In genomic region chr4:14205754-14206416, GRCm38 (mm10) we compare ENCODE assay signal across 23 mouse cellular contexts.
DNase-seq lines count a peak whose midpoint lies in the region; ATAC-seq and TF ChIP-seq lines count a peak whose summit lies in the region.
"Had no signal": no experiment of that assay in that cellular context is flagged by ENCODE, and none has a peak within 500 bp of the region (broad histone marks: within the 10 kb centered on the region; RNA-seq: fewer than 3 reads in every experiment).

No protein-coding gene starts in this region.

- no peak for TF ChIP-seq CTCF in hindbrain, postnatal 0 days (IDR thresholded peaks at IDR 0.05; ENCODE audit: low read depth)
- TF ChIP-seq CTCF in midbrain, postnatal 0 days (IDR thresholded peaks at IDR 0.05): no peak

- no peak for ATAC-seq in hindbrain, embryonic 14.5 days (ENCODE audit: low FRiP score)
- ATAC-seq in hindbrain, embryonic 12.5 days (ENCODE audit: low FRiP score): no peak
- no peak for ATAC-seq in hindbrain, postnatal 0 days
- no peak for ATAC-seq in midbrain, postnatal 0 days (ENCODE audit: low FRiP score)

- no peak overlapping the region for H3K4me2 ChIP-seq in hindbrain, embryonic 14.5 days (replicated peaks)
- H3K4me2 ChIP-seq in hindbrain, embryonic 12.5 days (replicated peaks): no peak overlapping the region
- peak overlapping the region; percentile 11; the same call in 1 of the 2 replicates for H3K4me2 ChIP-seq in hindbrain, postnatal 0 days (ENCODE audit: low read depth, low read length)
- H3K4me2 ChIP-seq in midbrain, postnatal 0 days (ENCODE audit: low read depth, low read length, poor library complexity, severe bottlenecking): no peak overlapping the region; the same call in 1 of the 2 replicates
- H3K4me2 ChIP-seq: heart, embryonic 15.5 days; liver, embryonic 15.5 days; lung, embryonic 15.5 days had no signal

- no peak overlapping the region for H3K4me3 ChIP-seq in hindbrain, embryonic 14.5 days (replicated peaks; ENCODE audit: low read length)
- H3K4me3 ChIP-seq in hindbrain, embryonic 12.5 days: no peak overlapping the region
- H3K4me3 ChIP-seq in hindbrain, postnatal 0 days (ENCODE audit: low read length): no peak overlapping the region
- H3K4me3 ChIP-seq in midbrain, postnatal 0 days (ENCODE audit: low read depth, low read length): no peak overlapping the region
- H3K4me3 ChIP-seq: heart, embryonic 15.5 days; layer of hippocampus, adult 2 months; limb, embryonic 10.5 days; liver, embryonic 15.5 days; lung, embryonic 15.5 days had no signal

- no peak overlapping the region for H3K9ac ChIP-seq in hindbrain, embryonic 14.5 days
- no peak overlapping the region for H3K9ac ChIP-seq in hindbrain, embryonic 12.5 days
- H3K9ac ChIP-seq in hindbrain, postnatal 0 days (replicated peaks; ENCODE audit: low read length): no peak overlapping the region
- no peak overlapping the region for H3K9ac ChIP-seq in midbrain, postnatal 0 days (replicated peaks; ENCODE audit: low read length, poor library complexity, severe bottlenecking)
- H3K9ac ChIP-seq: heart, embryonic 15.5 days; liver, embryonic 15.5 days; lung, embryonic 15.5 days had no signal

- no peaks in the 10 kb centered on the region for H3K36me3 ChIP-seq in hindbrain, embryonic 14.5 days (replicated peaks; ENCODE audit: control insufficient read depth, insufficient read depth)
- no peaks in the 10 kb centered on the region for H3K36me3 ChIP-seq in hindbrain, embryonic 12.5 days
- no peaks in the 10 kb centered on the region for H3K36me3 ChIP-seq in hindbrain, postnatal 0 days (ENCODE audit: insufficient read depth, low read length)
- no peaks in the 10 kb centered on the region for H3K36me3 ChIP-seq in midbrain, postnatal 0 days (ENCODE audit: insufficient read depth, low read length)
- H3K36me3 ChIP-seq: heart, embryonic 15.5 days; limb, embryonic 10.5 days; liver, embryonic 15.5 days; lung, embryonic 15.5 days had no signal

- H3K27me3 ChIP-seq in hindbrain, embryonic 14.5 days (ENCODE audit: control insufficient read depth, insufficient read depth, low read length): no peaks in the 10 kb centered on the region
- no peaks in the 10 kb centered on the region for H3K27me3 ChIP-seq in hindbrain, embryonic 12.5 days
- H3K27me3 ChIP-seq in hindbrain, postnatal 0 days (ENCODE audit: insufficient read depth, low read length): no peaks in the 10 kb centered on the region
- no peaks in the 10 kb centered on the region for H3K27me3 ChIP-seq in midbrain, postnatal 0 days (ENCODE audit: insufficient read depth, low read length)
- H3K27me3 ChIP-seq: heart, embryonic 15.5 days; liver, embryonic 15.5 days; lung, embryonic 15.5 days had no signal

- H3K4me1 ChIP-seq in hindbrain, embryonic 14.5 days (replicated peaks; ENCODE audit: control insufficient read depth, insufficient read depth, low read length): peaks cover 10% of the 10 kb centered on the region; the same call in 1 of the 2 replicates
- peaks cover 5% of the 10 kb centered on the region; the same call in 1 of the 2 replicates for H3K4me1 ChIP-seq in hindbrain, embryonic 12.5 days
- no peaks in the 10 kb centered on the region for H3K4me1 ChIP-seq in hindbrain, postnatal 0 days (ENCODE audit: insufficient read depth, low read length)
- H3K4me1 ChIP-seq in midbrain, postnatal 0 days (ENCODE audit: insufficient read depth, low read length): no peaks in the 10 kb centered on the region
- H3K4me1 ChIP-seq: heart, embryonic 15.5 days; liver, embryonic 15.5 days; lung, embryonic 15.5 days had no signal

- H3K9me3 ChIP-seq in hindbrain, embryonic 14.5 days (ENCODE audit: control insufficient read depth, low read length): no peaks in the 10 kb centered on the region
- H3K9me3 ChIP-seq in hindbrain, embryonic 12.5 days (replicated peaks): no peaks in the 10 kb centered on the region
- H3K9me3 ChIP-seq in hindbrain, postnatal 0 days (ENCODE audit: low read length): no peaks in the 10 kb centered on the region
- no peaks in the 10 kb centered on the region for H3K9me3 ChIP-seq in midbrain, postnatal 0 days (ENCODE audit: low read length)
- H3K9me3 ChIP-seq: heart, embryonic 15.5 days; limb, embryonic 10.5 days; liver, embryonic 15.5 days; lung, embryonic 15.5 days had no signal

- WGBS in hindbrain, embryonic 14.5 days: 38% methylated on average over 10 of the region's 10 CpGs
- WGBS in hindbrain, embryonic 12.5 days: 49% methylated on average over 10 of the region's 10 CpGs
- 32% methylated on average over 10 of the region's 10 CpGs for WGBS in hindbrain, postnatal 0 days
- 19% methylated on average over 10 of the region's 10 CpGs for WGBS in midbrain, postnatal 0 days

- peak overlapping the region; percentile 39 for H3K27ac ChIP-seq in hindbrain, embryonic 14.5 days
- no peak overlapping the region for H3K27ac ChIP-seq in hindbrain, embryonic 12.5 days
- H3K27ac ChIP-seq in hindbrain, postnatal 0 days: no peak overlapping the region
- 0 out of 2 replicates have a peak overlapping the region, but pooled peaks have one; percentile 3 for H3K27ac ChIP-seq in midbrain, postnatal 0 days (ENCODE audit: low read depth, low read length)
- H3K27ac ChIP-seq: heart, embryonic 15.5 days; layer of hippocampus, adult 2 months; limb, embryonic 10.5 days; liver, embryonic 15.5 days; lung, embryonic 15.5 days; macrophage had no signal

- DNase-seq in cerebellum, postnatal 14 days: peak; percentile 16 to 38
- DNase-seq in cerebellum, postnatal 36 days: no peak
- no peak for DNase-seq in hindbrain, embryonic 14.5 days (ENCODE audit: low spot score)
- DNase-seq in hindbrain, postnatal 0 days (ENCODE audit: low spot score): peak; percentile 25
- no peak for DNase-seq in midbrain, postnatal 0 days (ENCODE audit: low spot score)
- no peak for DNase-seq in urinary bladder, postnatal 25 days (ENCODE audit: low spot score)
- no peak for DNase-seq in gastrocnemius, postnatal 25 days
- DNase-seq: adrenal gland, postnatal 10 days; heart, postnatal 36 days; kidney, adult 8-10 months; kidney, postnatal 14 days; liver; retina, postnatal 1 day; right cerebral cortex, postnatal 25 days; spleen, adult 18-20 months; thymus, postnatal 14 days had no signal

Comparison
In these comparisons a context has a peak if more than half of its experiments do, and no peak if none do; other contexts are left out.
1. DNase-seq: peak in cerebellum, postnatal 14 days (2 of 2) and hindbrain, postnatal 0 days (single experiment); none in cerebellum, postnatal 36 days (0 of 2), hindbrain, embryonic 14.5 days (single experiment), midbrain, postnatal 0 days (single experiment), urinary bladder, postnatal 25 days (single experiment) and gastrocnemius, postnatal 25 days (single experiment).
2. H3K27ac ChIP-seq: peak in hindbrain, embryonic 14.5 days (single experiment) and midbrain, postnatal 0 days (single experiment); none in hindbrain, embryonic 12.5 days (single experiment) and hindbrain, postnatal 0 days (single experiment).